Mouse (Mus musculus) MEL (cell line): ENCODE measurements at regions not wholly inside any gene's neighbourhood (a gene's known extent, or its start where the extent isn't known, plus 50 kb on each side); places are given as distances from the start of the nearest gene placed in this dataset.

Source experiments
- CTCF ChIP-seq, 3 experiments: IDR thresholded peaks in 2 of 3; conservative IDR thresholded peaks in 1 of 3; 2 replicates each; pipeline ENCODE4 v1.5.1; 2011 to 2012; ENCODE audit warnings: low read length in 3 of 3, low read depth in 2 of 3, mild to moderate bottlenecking in 2 of 3, improper control_type of control experiment in 1 of 3, inconsistent platforms in 1 of 3, mixed read lengths in 1 of 3, moderate library complexity in 1 of 3; ENCODE audit not compliant: control insufficient read depth in 1 of 3, insufficient read depth in 1 of 3, poor library complexity in 1 of 3, severe bottlenecking in 1 of 3
- ETS1 ChIP-seq: IDR thresholded peaks from 2 replicates; pipeline ENCODE4 v1.6.1; 2012; ENCODE audit warnings: low read depth, mild to moderate bottlenecking, inconsistent platforms, low read length, improper control_type of control experiment, moderate library complexity
- GATA1 ChIP-seq: IDR thresholded peaks from 2 replicates; pipeline ENCODE4 v1.6.1; 2011; ENCODE audit warnings: low read depth, low read length, improper control_type of control experiment
- JUND ChIP-seq: IDR thresholded peaks from 2 replicates; pipeline ENCODE4 v1.6.1; 2011; ENCODE audit warnings: low read depth, mild to moderate bottlenecking, improper control_type of control experiment, low read length
- POLR2A ChIP-seq, 2 experiments: IDR thresholded peaks; 2 replicates each; pipeline ENCODE4 v1.6.1; 2011 to 2012; ENCODE audit warnings: low read length in 2 of 2, mild to moderate bottlenecking in 2 of 2, control low read depth in 1 of 2, improper control_type of control experiment in 1 of 2, low read depth in 1 of 2, moderate library complexity in 1 of 2; ENCODE audit not compliant: control insufficient read depth in 1 of 2, insufficient read depth in 1 of 2, poor library complexity in 1 of 2
- RAD21 ChIP-seq: IDR thresholded peaks from 2 replicates; pipeline ENCODE4 v1.6.1; 2011; ENCODE audit warnings: mild to moderate bottlenecking, low read depth, low read length, improper control_type of control experiment
- SMC3 ChIP-seq: IDR thresholded peaks from 2 replicates; pipeline ENCODE4 v1.6.1; 2011; ENCODE audit warnings: low read depth, low read length, improper control_type of control experiment
- TAL1 ChIP-seq: IDR thresholded peaks from 2 replicates; pipeline ENCODE4 v1.6.1; 2012; ENCODE audit warnings: mild to moderate bottlenecking, inconsistent platforms, low read length, moderate library complexity, mixed read lengths
- TCF12 ChIP-seq: IDR thresholded peaks from 2 replicates; pipeline ENCODE4 v1.6.1; 2014; ENCODE audit warnings: low read depth, mild to moderate bottlenecking, inconsistent platforms, low read length, improper control_type of control experiment, moderate library complexity
- UBTF ChIP-seq: IDR thresholded peaks from 2 replicates; pipeline ENCODE4 v1.6.1; 2012; ENCODE audit warnings: low read depth, mild to moderate bottlenecking, inconsistent platforms, low read length, improper control_type of control experiment, moderate library complexity, borderline replicate concordance; ENCODE audit not compliant: insufficient read depth

- TF ChIP-seq RAD21 = no peak
- no peak for TF ChIP-seq JUND
- no peak for TF ChIP-seq CTCF (IDR thresholded peaks at IDR 0.05 in 2 of 3, conservative IDR thresholded peaks at IDR 0.05 in 1 of 3; ENCODE audit: control insufficient read depth in 1 of 3, insufficient read depth in 1 of 3, low read depth in 2 of 3, low read length in 3 of 3, poor library complexity in 1 of 3, severe bottlenecking in 1 of 3)
- no peak for TF ChIP-seq TAL1
- no peak for TF ChIP-seq POLR2A (IDR thresholded peaks at IDR 0.05; ENCODE audit: control insufficient read depth in 1 of 2, insufficient read depth in 1 of 2, low read depth in 1 of 2, low read length in 2 of 2, poor library complexity in 1 of 2)
- no peak for TF ChIP-seq ETS1
- TF ChIP-seq TCF12 = no peak
- TF ChIP-seq GATA1 = no peak
- TF ChIP-seq UBTF = no peak
- TF ChIP-seq SMC3 = no peak
Observed at GRCm38 (mm10) chr1:71483149-71483548, 68.4 kb upstream of the Abca12 start.
